ENCODE assay signal across 26 mouse cellular contexts in the genomic region with DNA sequence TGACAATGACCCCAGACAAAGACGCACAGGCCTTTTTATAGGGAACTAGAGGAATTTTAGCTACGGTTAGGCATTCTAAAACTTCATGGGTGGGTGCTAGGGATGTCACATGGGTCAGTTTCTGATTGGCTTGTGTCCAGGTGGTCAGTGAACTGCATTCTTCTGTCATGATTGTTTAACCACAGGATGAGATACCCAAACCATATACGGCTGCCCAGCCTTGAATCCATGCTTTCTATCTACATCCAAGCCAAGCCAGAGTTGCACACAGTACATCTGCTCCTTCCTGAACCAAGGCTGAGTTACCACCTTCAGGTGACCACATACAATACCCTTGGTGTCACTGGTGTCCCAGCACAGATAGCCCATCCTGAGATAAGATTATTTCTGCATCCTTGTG.
"Had no signal": no experiment of that assay in that cellular context is flagged by ENCODE, and none has a peak within 500 bp of the region (broad histone marks: within the 10 kb centered on the region; RNA-seq: fewer than 3 reads in every experiment).

No protein-coding gene starts in this region.

- H3K9me3 ChIP-seq: heart, embryonic 13.5 days; heart, embryonic 15.5 days; hindbrain, embryonic 13.5 days; hindbrain, embryonic 15.5 days; kidney, embryonic 15.5 days; limb, embryonic 15.5 days had no signal

- DNase-seq: gastrocnemius, postnatal 14 days; gastrocnemius, postnatal 36 days; heart, adult 11 months; heart, adult 2 months; heart, postnatal 14 days; heart, postnatal 36 days; kidney, adult 11 months; kidney, adult 2 months; kidney, adult 9 months; kidney, postnatal 14 days; kidney, postnatal 36 days; layer of hippocampus, adult 9-11 months; left cerebral cortex, postnatal 4 days had no signal

- H3K27me3 ChIP-seq: heart, embryonic 13.5 days; heart, embryonic 15.5 days; hindbrain, embryonic 13.5 days; hindbrain, embryonic 15.5 days; kidney, embryonic 15.5 days; limb, embryonic 13.5 days; limb, embryonic 15.5 days had no signal

- H3K4me1 ChIP-seq: hindbrain, embryonic 13.5 days; hindbrain, embryonic 15.5 days; kidney, embryonic 15.5 days; limb, embryonic 13.5 days; limb, embryonic 15.5 days had no signal

- H3K4me2 ChIP-seq: heart, embryonic 11.5 days; heart, embryonic 13.5 days; heart, embryonic 15.5 days; hindbrain, embryonic 13.5 days; hindbrain, embryonic 15.5 days; kidney, embryonic 15.5 days; limb, embryonic 13.5 days; limb, embryonic 15.5 days; liver, embryonic 12.5 days had no signal

- H3K4me3 ChIP-seq: heart, adult 2 months; heart, embryonic 13.5 days; heart, embryonic 15.5 days; hindbrain, embryonic 13.5 days; hindbrain, embryonic 15.5 days; kidney, embryonic 15.5 days; limb, embryonic 13.5 days; limb, embryonic 15.5 days; liver, embryonic 12.5 days had no signal

- H3K36me3 ChIP-seq: heart, embryonic 13.5 days; heart, embryonic 15.5 days; hindbrain, embryonic 13.5 days; hindbrain, embryonic 15.5 days; kidney, embryonic 15.5 days; limb, embryonic 13.5 days; limb, embryonic 15.5 days; liver, embryonic 12.5 days had no signal

- ATAC-seq: hindbrain, postnatal 0 days; intestine, embryonic 16.5 days; liver, embryonic 12.5 days had no signal

- H3K27ac ChIP-seq: heart, adult 2 months; heart, embryonic 13.5 days; heart, embryonic 15.5 days; hindbrain, embryonic 13.5 days; hindbrain, embryonic 15.5 days; hindbrain, postnatal 0 days; kidney, embryonic 15.5 days; kidney, postnatal 0 days; limb, embryonic 13.5 days; limb, embryonic 15.5 days; liver, embryonic 12.5 days; liver, embryonic 14.5 days had no signal

- H3K9ac ChIP-seq: heart, embryonic 13.5 days; heart, embryonic 15.5 days; hindbrain, embryonic 13.5 days; hindbrain, embryonic 15.5 days; kidney, embryonic 15.5 days; limb, embryonic 13.5 days; limb, embryonic 15.5 days; liver, embryonic 12.5 days; liver, embryonic 14.5 days had no signal
